Mouse (Mus musculus): ENCODE data around the gene Ifna4. TPM values are rescaled to one million over a fixed set of nuclear protein-coding genes. Genes with fewer than 3 reads are reported as not detected.

The Ifna4 gene
- polyA plus RNA-seq, 1 experiment from 2014 or later, result not detected

DNA sequence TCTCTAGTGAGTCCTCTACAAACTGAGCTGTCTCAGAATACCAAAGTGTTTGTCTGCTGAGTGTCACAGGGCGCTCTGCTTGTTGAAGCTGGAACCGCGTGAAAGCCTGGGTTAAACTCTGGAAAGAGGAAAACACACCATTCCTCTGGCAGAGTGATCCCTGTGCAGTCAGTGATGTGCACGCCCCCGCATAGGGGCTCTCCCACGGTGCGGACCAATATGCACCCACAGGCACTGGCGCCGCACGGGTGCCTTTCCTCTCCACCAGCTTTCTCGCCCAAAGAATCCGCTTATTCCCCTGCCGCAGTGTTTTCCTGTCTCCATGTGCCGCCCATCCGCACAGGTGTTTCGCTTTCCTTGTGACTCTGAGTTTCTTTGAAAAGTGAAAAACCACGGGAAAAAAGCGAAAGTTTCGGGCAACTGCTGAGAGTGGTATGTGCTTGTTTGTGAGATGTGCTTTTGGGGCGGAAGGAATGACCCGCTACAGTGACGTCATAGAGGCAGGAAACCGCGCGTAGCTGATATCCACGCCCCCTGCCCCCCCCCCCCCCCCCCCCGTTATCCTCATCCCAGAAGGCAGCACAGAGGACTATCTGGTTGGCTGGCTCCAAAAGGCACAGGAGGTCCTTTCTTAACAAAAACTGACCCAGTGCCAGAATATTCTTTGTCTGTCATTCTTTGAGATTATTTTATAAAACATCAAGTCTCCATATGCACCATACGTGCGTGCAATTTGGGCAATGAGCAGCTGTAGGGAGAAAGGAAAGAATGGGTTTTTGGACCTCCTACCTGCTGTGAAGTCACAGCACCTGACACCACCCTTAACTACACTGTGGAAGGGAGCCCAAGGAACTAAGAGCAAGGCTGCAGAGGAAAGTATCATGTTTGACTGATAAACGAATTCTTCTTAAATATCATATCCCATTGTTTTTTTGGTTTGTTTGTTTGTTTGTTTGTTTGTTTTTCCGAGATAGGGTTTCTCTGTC is 26.6 kb downstream of the Ifna4 start:
- H3K9ac ChIP-seq, result peak overlapping the region; percentile 53
- H3K4me3 ChIP-seq, result peak overlapping the region; percentile 50
- H3K27me3 ChIP-seq (replicated peaks), result peaks cover 4% of the 10 kb centered on the region
- peaks cover 6% of the 10 kb centered on the region; the same call in 1 of the 2 replicates for H3K4me1 ChIP-seq
- H3K9me3 ChIP-seq, result no peaks in the 10 kb centered on the region
- H3K27ac ChIP-seq, result no peak overlapping the region
- peak overlapping the region; percentile 88 for H3K4me2 ChIP-seq (replicated peaks)
- WGBS, result 9% methylated on average over 30 of the region's 31 CpGs
- no peaks in the 10 kb centered on the region for H3K36me3 ChIP-seq
- ATAC-seq (ENCODE audit: low FRiP score, low read depth), result peak; percentile 67

DNA sequence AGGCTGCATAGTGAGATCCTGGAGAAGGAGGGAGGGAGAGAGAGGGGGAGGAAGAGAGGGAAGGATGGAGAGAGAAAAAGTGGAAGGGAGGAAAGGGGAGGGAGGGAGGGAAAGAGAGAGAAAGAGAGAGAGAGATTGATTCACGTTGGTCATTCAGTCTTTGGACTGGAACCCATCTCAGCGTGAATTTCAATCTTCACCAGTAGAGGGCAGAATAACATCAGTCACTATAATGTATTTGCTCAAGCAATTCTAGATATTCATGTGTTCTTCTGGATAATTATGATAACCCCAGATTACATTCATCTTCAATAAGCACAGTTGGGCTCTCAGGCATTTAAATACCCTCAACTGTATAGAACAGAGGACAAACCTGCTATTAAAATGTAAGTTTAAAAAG is 31.0 kb downstream of the Ifna4 start:
- Histone ChIP-seq H3K27me3 (replicated peaks) (no peaks in the 10 kb centered on the region; the same call in 1 of the 2 replicates), H3K36me3 (no peaks in the 10 kb centered on the region), H3K4me1 (peaks cover 6% of the 10 kb centered on the region; the same call in 1 of the 2 replicates), H3K9me3 (no peaks in the 10 kb centered on the region), H3K9ac (no peak overlapping the region), H3K4me2 (replicated peaks) (no peak overlapping the region), H3K4me3 (no peak overlapping the region), H3K27ac (no peak overlapping the region)
- 2% methylated on average over 2 of the region's 2 CpGs for WGBS
- no peak for ATAC-seq (ENCODE audit: low FRiP score, low read depth)

DNA sequence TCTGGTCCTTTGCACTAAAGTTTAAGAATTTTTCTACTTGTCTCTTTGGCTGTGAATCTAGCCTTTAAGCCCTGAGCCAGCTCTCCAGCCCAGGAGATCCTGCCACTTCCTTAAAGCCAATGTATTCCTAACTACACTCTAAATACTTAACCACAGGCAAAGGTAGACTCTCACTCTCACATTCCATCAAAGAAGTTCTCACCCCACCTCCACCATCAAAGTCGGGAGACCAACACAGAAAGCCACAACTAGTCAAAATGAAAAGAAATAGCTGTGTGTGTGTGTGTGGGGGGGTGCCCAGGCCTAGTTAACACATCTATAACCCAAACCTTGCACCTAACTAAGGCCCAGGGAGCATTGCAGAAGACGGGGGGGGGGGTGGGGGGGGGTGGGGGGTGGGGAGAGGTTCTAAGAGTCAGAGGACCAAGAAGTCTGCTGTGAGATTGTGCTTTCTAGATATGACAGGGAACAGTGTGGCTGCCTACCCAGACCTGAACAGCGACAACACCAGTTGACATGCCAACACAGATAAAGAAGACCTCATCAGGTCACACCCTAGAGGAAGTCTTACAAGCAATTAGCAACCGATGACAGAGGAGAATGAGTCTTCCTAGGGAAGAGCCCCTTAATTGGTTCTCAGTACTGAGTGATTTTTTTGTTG is 33.9 kb downstream of the Ifna4 start:
- WGBS, result 79% methylated on average over 3 of the region's 4 CpGs
- H3K27me3 ChIP-seq (replicated peaks), result no peaks in the 10 kb centered on the region
- H3K36me3 ChIP-seq, result no peaks in the 10 kb centered on the region
- no peak for ATAC-seq (ENCODE audit: low FRiP score, low read depth)
- H3K4me1 ChIP-seq, result no peaks in the 10 kb centered on the region
- no peak overlapping the region for H3K4me3 ChIP-seq
- no peak overlapping the region for H3K9ac ChIP-seq
- H3K4me2 ChIP-seq (replicated peaks), result no peak overlapping the region
- no peaks in the 10 kb centered on the region for H3K9me3 ChIP-seq
- no peak overlapping the region for H3K27ac ChIP-seq

DNA sequence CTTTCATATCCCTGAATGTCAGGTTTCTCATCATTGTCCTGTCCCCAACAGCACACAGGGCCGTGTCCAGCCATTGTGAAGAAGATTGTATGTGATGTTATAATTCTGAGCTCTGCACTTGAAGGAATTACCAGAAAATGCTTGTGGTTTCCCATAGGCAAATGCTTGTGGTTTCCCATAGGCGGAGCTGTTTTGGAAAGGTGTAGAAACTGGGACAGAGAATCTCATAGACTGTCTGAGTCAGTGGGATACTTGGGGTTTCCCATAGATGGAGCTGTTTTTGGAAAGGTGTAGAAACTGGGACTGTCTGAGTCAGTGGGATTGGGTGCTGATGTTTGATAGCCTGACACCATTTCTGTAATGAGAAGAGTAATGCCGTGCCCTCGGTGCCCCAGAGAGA is 34.9 kb downstream of the Ifna4 start:
- WGBS, result 80% methylated on average over 4 of the region's 4 CpGs
- H3K4me1 ChIP-seq, result no peaks in the 10 kb centered on the region
- H3K9ac ChIP-seq, result no peak overlapping the region
- H3K36me3 ChIP-seq, result no peaks in the 10 kb centered on the region
- no peak overlapping the region for H3K4me3 ChIP-seq
- ATAC-seq (ENCODE audit: low FRiP score, low read depth), result no peak
- H3K9me3 ChIP-seq, result no peaks in the 10 kb centered on the region
- no peak overlapping the region for H3K27ac ChIP-seq
- H3K4me2 ChIP-seq (replicated peaks), result no peak overlapping the region
- no peaks in the 10 kb centered on the region for H3K27me3 ChIP-seq (replicated peaks)

DNA sequence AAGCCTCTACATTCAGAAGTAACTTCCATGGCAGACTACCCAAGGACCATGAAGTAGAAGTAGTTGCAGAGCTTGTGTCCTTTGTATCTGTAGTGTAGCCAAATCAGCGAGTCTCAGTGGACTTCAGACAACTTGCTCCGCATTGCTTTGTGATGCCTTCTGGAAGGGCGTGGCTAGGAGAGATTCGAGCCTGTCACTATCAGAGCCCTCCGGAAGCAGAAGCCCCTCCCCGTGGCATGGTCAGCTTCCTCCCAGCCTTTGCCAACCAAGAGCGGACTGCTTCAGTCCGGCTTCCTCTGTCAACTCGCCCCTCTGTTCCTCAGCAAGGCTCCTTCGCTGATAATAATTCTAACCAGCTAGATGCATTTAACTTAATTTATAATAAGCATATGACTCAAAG is 36.6 kb downstream of the Ifna4 start:
- H3K4me1 ChIP-seq, result no peaks in the 10 kb centered on the region
- H3K36me3 ChIP-seq, result no peaks in the 10 kb centered on the region
- H3K27ac ChIP-seq, result no peak overlapping the region
- H3K4me3 ChIP-seq, result no peak overlapping the region
- ATAC-seq (ENCODE audit: low FRiP score, low read depth), result no peak
- no peaks in the 10 kb centered on the region for H3K27me3 ChIP-seq (replicated peaks)
- H3K4me2 ChIP-seq (replicated peaks), result no peak overlapping the region
- H3K9ac ChIP-seq, result no peak overlapping the region
- no peaks in the 10 kb centered on the region for H3K9me3 ChIP-seq
- 53% methylated on average over 10 of the region's 10 CpGs for WGBS

DNA sequence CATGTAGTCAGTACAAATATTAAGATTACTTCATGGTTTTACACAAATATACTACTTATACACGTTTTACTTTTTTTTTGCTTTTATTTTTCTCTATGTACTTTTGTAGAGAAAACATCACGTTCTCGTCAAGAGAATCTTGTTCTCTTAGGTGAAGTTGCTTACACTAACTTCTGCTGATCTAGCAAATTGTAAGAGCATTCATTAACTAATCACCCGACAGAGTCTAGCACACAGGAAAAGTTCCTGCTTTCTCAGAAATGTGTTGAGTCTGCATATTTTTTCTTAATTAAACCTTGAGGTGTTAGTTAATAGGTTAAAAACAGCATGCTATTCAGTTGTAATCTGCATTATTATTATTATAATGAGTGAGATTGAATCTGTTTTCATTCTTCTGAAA is 37.1 kb downstream of the Ifna4 start:
- Histone ChIP-seq H3K9ac (no peak overlapping the region), H3K27me3 (replicated peaks) (no peaks in the 10 kb centered on the region), H3K36me3 (no peaks in the 10 kb centered on the region), H3K4me2 (replicated peaks) (no peak overlapping the region), H3K4me3 (no peak overlapping the region), H3K4me1 (no peaks in the 10 kb centered on the region), H3K9me3 (no peaks in the 10 kb centered on the region), H3K27ac (no peak overlapping the region)
- 80% methylated on average over 4 of the region's 4 CpGs for whole genome bisulfite sequencing
- ATAC-seq (ENCODE audit: low FRiP score, low read depth), result no peak

DNA sequence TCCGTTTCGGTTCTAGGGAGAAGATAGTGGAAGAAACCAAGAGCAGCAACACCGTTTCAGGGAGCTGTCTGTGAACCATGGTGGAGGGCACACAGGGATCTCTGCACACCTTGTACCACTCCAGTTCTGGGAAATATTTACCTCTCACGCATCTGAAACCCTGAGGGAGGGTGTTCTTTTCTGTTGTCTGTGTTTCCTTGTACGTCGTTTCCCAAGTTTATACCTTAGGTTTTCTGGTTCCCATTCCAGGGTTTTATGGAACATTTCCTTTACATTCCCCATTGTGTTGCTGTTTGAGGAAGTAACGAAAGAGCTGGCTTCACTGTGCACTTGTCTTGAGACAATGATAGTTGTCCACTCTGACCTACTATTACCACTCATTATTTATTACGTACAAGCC is 38.4 kb downstream of the Ifna4 start, which contains the start of gene Ifne:
Ifne (minus strand) TSS at position 101 of the 400 bp plus-strand sequence.
- no peaks in the 10 kb centered on the region for H3K4me1 ChIP-seq
- 79% methylated on average over 8 of the region's 8 CpGs for WGBS
- no peak within 1 kb of the TSS for H3K4me2 ChIP-seq (replicated peaks)
- no peak for ATAC-seq (ENCODE audit: low FRiP score, low read depth)
- H3K9me3 ChIP-seq, result no peaks in the 10 kb centered on the region
- no peak within 1 kb of the TSS for H3K9ac ChIP-seq
- H3K27me3 ChIP-seq (replicated peaks), result no peaks in the 10 kb centered on the region
- no peak within 1 kb of the TSS for H3K4me3 ChIP-seq
- no peak within 1 kb of the TSS for H3K27ac ChIP-seq
- H3K36me3 ChIP-seq, result no peaks in the 10 kb centered on the region

DNA sequence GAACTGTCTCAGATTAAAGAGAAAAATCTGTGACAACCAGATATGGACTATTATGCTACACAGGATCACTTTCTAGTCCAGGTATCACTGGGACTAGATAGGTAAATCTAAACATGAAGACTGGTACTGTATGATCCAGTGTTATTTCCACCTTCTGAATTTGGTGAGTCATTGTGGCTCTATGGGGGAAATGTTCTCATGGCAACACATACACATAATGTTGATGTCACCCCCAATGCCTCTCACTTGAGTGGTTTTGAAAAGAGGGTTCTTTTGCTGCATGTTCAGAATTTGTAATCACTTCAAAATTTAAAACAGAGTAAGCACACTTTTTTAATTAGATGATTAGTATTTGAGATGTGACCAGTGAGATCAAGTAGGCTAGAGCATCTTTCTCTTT is 46.6 kb downstream of the Ifna4 start:
- ATAC-seq (ENCODE audit: low FRiP score, low read depth), result no peak
- Histone ChIP-seq H3K9ac (no peak overlapping the region), H3K4me2 (replicated peaks) (no peak overlapping the region), H3K36me3 (no peaks in the 10 kb centered on the region), H3K4me3 (no peak overlapping the region), H3K27me3 (replicated peaks) (no peaks in the 10 kb centered on the region), H3K9me3 (no peaks in the 10 kb centered on the region), H3K27ac (no peak overlapping the region), H3K4me1 (no peaks in the 10 kb centered on the region)

Other genes with a start within 250 kb of the Ifna4 start
- gene Ifna9, start 249.5 kb upstream of the Ifna4 start, polyA plus RNA-seq (2016; fragmentation: Nextera tagmentation; extraction: Ambion mirVana), result not detected in 2 replicates
- not detected in 2 replicates for gene Ifna12, start 238.5 kb upstream of the Ifna4 start, polyA plus RNA-seq (2016; fragmentation: Nextera tagmentation; extraction: Ambion mirVana)
- gene C87499, start 207.4 kb upstream of the Ifna4 start, polyA plus RNA-seq (2016; fragmentation: Nextera tagmentation; extraction: Ambion mirVana), result not detected in 2 replicates
- not detected in 2 replicates for gene Ifna13, start 197.4 kb upstream of the Ifna4 start, polyA plus RNA-seq (2016; fragmentation: Nextera tagmentation; extraction: Ambion mirVana)
- gene Ifna16, start 164.9 kb upstream of the Ifna4 start, polyA plus RNA-seq (2016; fragmentation: Nextera tagmentation; extraction: Ambion mirVana), result not detected in 2 replicates
- not detected in 2 replicates for gene Ifna2, start 157.9 kb upstream of the Ifna4 start, polyA plus RNA-seq (2016; fragmentation: Nextera tagmentation; extraction: Ambion mirVana)
- gene Ifnab, start 150.5 kb upstream of the Ifna4 start, polyA plus RNA-seq (2016; fragmentation: Nextera tagmentation; extraction: Ambion mirVana), result not detected in 2 replicates
- gene Gm26566, start 120.1 kb upstream of the Ifna4 start, polyA plus RNA-seq (2016; fragmentation: Nextera tagmentation; extraction: Ambion mirVana), result 1.6 and 2.0 TPM in 2 replicates
- gene Klhl9, start 119.4 kb upstream of the Ifna4 start, polyA plus RNA-seq (2016; fragmentation: Nextera tagmentation; extraction: Ambion mirVana), result 127 and 132 TPM in 2 replicates
- gene Gm13271, start 87.0 kb upstream of the Ifna4 start, polyA plus RNA-seq (2016; fragmentation: Nextera tagmentation; extraction: Ambion mirVana), result not detected in 2 replicates
- gene Gm13283, start 81.7 kb upstream of the Ifna4 start, polyA plus RNA-seq (2016; fragmentation: Nextera tagmentation; extraction: Ambion mirVana), result 0.32 and 0.46 TPM in 2 replicates
- 0.22 TPM in 1 of 2 replicates, not detected in the other for gene Gm13290, start 68.0 kb upstream of the Ifna4 start, polyA plus RNA-seq (2016; fragmentation: Nextera tagmentation; extraction: Ambion mirVana)
- gene Gm13289, start 64.9 kb upstream of the Ifna4 start, polyA plus RNA-seq (2016; fragmentation: Nextera tagmentation; extraction: Ambion mirVana), result not detected in 2 replicates
- gene Gm13272, start 62.0 kb upstream of the Ifna4 start, polyA plus RNA-seq (2016; fragmentation: Nextera tagmentation; extraction: Ambion mirVana), result not detected in 2 replicates
- not detected in 2 replicates for gene Ifnz, start 59.7 kb upstream of the Ifna4 start, polyA plus RNA-seq (2016; fragmentation: Nextera tagmentation; extraction: Ambion mirVana)
- not detected in 2 replicates for gene Gm13276, start 56.2 kb upstream of the Ifna4 start, polyA plus RNA-seq (2016; fragmentation: Nextera tagmentation; extraction: Ambion mirVana)
- not detected in 2 replicates for gene Gm13277, start 53.2 kb upstream of the Ifna4 start, polyA plus RNA-seq (2016; fragmentation: Nextera tagmentation; extraction: Ambion mirVana)
- gene Gm13278, start 50.3 kb upstream of the Ifna4 start, polyA plus RNA-seq (2016; fragmentation: Nextera tagmentation; extraction: Ambion mirVana), result not detected in 2 replicates
- not detected in 2 replicates for gene Gm13275, start 47.4 kb upstream of the Ifna4 start, polyA plus RNA-seq (2016; fragmentation: Nextera tagmentation; extraction: Ambion mirVana)
- not detected in 2 replicates for gene Gm13279, start 44.5 kb upstream of the Ifna4 start, polyA plus RNA-seq (2016; fragmentation: Nextera tagmentation; extraction: Ambion mirVana)
- 0.58 and 0.77 TPM in 2 replicates for gene Gm13285, start 42.2 kb upstream of the Ifna4 start, polyA plus RNA-seq (2016; fragmentation: Nextera tagmentation; extraction: Ambion mirVana)
- not detected in 2 replicates for gene Gm13287, start 38.6 kb upstream of the Ifna4 start, polyA plus RNA-seq (2016; fragmentation: Nextera tagmentation; extraction: Ambion mirVana)
- not detected in 2 replicates for gene Gm13288, start 36.3 kb upstream of the Ifna4 start, polyA plus RNA-seq (2016; fragmentation: Nextera tagmentation; extraction: Ambion mirVana)
- not detected in 2 replicates for gene Ifna7, start 25.6 kb upstream of the Ifna4 start, polyA plus RNA-seq (2016; fragmentation: Nextera tagmentation; extraction: Ambion mirVana)
- not detected in 2 replicates for gene Ifna11, start 21.9 kb upstream of the Ifna4 start, polyA plus RNA-seq (2016; fragmentation: Nextera tagmentation; extraction: Ambion mirVana)
- gene Ifna6, start 14.4 kb upstream of the Ifna4 start, polyA plus RNA-seq (2016; fragmentation: Nextera tagmentation; extraction: Ambion mirVana), result not detected in 2 replicates
- gene Ifna5, start 6.3 kb upstream of the Ifna4 start, polyA plus RNA-seq (2016; fragmentation: Nextera tagmentation; extraction: Ambion mirVana), result not detected in 2 replicates
- gene Ifna1, start 8.2 kb downstream of the Ifna4 start, polyA plus RNA-seq (2016; fragmentation: Nextera tagmentation; extraction: Ambion mirVana), result not detected in 2 replicates
- not detected in 2 replicates for gene Ifne, start 38.3 kb downstream of the Ifna4 start, polyA plus RNA-seq (2016; fragmentation: Nextera tagmentation; extraction: Ambion mirVana)

Measured in neural tube, embryonic 12.5 days (tissue).